Mouse (Mus musculus) right cerebral cortex, postnatal 36 days (tissue): ENCODE data around the gene Chfr.
"Not testable (repeated sequence)": the region's sequence is repeated elsewhere in the genome, so short reads cannot be mapped to it uniquely, and the experiment has no call there.

Experiments
- DNase-seq, 2 experiments: peaks; one replicate each; pipeline ENCODE4 v3.0.0; 2022; ENCODE audit warnings: low spot score in 2 of 2, mixed read lengths in 1 of 2

Gene Chfr

DNA sequence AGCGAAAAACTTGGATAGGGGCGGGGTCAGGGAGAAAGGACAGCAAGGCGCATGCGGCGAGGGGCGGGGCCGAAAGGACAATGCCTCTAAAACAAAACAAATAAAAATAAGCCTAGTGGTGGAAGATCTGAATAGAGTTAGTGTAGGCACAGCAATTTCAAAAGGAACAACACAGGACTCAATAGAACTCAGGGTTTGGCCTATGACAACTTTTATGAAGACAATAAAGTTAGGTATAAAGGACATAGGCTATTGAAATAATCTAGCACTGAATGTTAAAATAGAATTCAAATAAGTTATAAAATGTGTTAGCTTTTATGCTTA lies 27.4 kb upstream of the Chfr start:
- no peak for DNase-seq

DNA sequence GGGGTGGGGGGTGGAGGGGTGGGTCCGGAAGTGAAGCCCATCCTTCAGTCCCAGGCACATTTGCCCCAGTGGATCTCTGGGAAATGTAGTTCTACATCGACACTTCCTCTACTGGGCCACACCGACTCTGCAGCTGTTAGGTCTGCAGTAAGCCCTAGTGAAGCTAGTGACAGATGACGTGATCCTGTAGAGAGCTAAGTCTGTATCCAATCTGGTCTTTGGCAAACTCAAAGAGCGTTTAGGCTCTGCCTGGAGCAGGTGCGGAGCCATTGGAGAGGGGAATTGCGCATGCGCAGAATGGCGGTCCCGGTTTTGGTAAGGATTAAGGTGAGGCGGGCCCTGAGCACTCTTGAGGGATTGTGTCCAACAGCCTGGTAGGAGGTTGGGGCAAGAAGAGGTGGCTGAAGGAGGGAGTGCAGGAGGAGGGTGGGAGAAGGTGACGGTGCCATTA lies 25.6 kb upstream of the Chfr start, which contains the start of gene Zfp605:
Zfp605 (plus strand) TSS at position 102 of the 451 bp plus-strand sequence.
- DNase-seq, result peak; percentile 90 to 91

GRCm38 (mm10) chr5:110122380-110122779 lies 13.3 kb upstream of the Chfr start:
- not testable (repeated sequence) for DNase-seq

DNA sequence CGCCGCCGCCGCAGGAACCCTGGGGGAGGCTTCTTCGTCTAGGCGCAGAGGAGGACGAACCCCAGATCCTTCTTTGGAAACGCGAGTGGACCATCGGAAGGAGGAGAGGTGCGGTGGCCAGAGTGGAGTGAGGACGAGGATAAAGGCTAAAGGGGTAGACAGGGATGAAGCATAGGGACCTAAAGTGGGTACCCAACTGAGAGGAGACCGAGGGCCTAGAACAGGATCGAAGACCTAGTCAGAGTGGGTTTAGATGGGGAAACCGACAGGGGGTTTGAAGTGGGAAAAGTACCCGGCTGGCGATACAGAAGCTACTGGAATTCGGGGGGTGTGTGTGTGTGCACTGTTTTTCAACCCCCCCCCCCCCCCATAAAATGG lies 434 bp downstream of the Chfr start:
- DNase-seq, result no peak

- DNase-seq, result no peak
These were observed 2.2 kb downstream of the Chfr start for GRCm38 (mm10) chr5:110137816-110138215.

DNA sequence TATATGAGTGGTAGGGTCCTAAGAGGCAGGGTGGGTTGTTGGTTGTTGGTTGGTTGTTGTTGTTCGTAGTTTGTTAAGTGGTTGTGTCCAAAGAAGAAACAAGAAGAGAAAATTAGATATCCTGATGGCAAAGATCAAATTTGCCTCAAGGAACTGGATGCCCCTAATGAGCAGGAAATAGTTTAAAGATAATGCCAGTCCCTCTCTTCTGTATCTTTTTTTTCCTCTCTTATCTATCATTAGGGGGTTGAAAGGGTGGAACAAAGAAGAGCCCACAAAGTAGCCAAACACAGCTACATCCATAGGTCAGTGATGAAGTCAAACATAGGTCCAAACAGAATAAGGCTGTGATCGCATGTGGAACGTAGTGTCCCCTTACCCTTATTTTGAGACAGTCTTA lies 3.7 kb downstream of the Chfr start:
- no peak for DNase-seq

DNA sequence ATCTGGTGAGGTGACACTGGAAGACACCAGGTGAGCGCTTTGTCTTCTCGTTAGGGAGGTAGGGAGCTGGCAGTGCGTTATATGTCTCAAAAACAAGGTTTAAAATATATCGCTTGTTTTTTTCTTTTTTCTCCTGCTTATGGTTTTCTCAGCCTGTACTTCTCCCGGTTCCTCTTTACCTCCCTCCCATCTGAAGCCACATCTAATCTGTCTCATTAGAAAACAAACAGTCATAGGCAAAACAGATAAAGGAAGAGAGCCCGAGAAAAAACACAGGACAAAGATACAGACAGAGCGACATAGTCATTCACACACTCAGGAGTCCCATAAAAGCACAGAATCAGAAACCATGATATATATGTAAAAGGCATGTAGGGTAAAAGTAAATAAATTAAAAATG lies 4.8 kb downstream of the Chfr start:
- no peak for DNase-seq

DNA sequence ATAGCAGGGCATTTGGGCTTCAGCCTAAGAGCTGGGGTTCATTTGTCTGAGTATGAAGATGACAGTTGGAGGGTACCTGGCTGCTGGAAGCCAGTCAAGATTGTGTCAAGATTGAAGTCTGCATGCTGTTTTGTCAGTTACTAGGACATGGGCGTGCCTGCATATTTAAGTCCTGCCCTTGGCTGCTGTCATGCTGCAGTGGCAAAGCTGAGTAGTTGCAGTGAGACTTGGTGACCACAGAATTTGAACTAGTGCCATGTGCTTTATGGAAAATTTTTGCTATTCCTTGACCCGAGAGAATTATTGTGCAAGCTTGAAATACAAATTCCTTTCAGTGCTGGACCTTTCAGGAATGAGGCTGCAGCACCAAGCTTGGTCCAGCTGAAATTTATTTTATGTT lies 6.7 kb downstream of the Chfr start:
- no peak for DNase-seq

DNA sequence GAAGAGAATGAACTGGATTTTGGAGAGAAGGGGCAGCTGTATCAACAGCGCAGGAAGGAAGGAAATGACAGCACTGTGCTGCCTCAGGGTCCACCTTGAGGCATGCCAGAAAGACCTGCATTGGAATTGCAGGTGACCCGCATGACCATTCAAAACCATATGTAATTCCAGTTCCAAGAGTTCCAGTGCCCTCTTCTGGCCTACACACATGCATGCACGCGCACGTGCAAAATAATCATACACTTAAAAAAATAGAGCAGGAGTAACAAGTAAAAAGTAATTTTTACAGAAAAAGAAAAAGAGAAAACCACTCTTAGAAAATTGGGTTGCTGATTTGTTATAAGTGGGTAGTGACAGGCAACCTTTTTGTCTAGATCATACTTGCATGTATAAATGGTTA lies 7.4 kb downstream of the Chfr start:
- no peak for DNase-seq

DNA sequence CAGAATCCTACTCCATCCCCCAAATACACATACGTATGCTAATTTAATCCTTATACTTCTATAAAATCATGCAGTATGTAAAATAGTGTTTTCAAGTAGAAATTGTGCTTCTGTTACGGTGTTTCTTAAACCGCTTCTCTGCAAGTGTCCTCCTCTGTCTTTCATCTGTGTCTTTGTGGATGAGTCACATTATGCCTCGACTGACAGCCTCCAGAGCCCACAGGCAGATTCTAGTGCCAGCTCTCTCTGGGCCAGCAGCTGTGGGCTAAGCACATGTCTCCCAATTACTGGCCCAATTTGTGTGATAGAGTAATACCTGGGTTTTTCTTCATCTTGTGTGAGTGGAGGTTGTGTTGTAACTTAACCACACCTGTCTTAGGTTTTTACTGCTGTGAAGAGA lies 33.7 kb downstream of the Chfr start:
- no peak for DNase-seq

GRCm38 (mm10) chr5:110176362-110177020 lies 40.8 kb downstream of the Chfr start, which contains the start of gene Golga3:
TSS of gene Golga3 (plus strand) at chr5:110176701.
- peak; percentile 89 for DNase-seq

GRCm38 (mm10) chr5:110177021-110177420 lies 41.4 kb downstream of the Chfr start:
- no peak for DNase-seq

DNA sequence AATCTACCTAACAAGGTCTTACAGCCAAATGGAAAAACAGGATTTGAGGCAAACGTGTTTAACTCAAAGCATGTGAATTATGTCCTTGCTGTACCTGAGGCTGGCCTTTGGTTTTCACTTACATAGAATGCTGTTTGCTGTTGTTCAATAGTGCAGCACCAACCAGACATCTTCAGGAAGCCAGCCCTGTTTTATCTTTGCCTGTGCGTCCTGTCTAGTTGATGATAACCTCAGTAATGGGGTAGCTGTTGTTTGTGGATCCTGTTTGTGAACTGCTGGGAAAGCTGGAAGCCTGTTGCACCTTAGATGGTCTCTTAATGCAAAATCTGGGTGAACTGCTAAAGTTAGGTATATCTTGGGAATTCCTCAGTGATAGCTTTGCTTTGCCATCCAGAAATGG lies 43.0 kb downstream of the Chfr start:
- DNase-seq, result no peak

- no peak for DNase-seq
These were observed 46.1 kb downstream of the Chfr start for GRCm38 (mm10) chr5:110181716-110182115.

- DNase-seq, result no peak
These were observed 67.7 kb downstream of the Chfr start for GRCm38 (mm10) chr5:110203164-110203895.

DNA sequence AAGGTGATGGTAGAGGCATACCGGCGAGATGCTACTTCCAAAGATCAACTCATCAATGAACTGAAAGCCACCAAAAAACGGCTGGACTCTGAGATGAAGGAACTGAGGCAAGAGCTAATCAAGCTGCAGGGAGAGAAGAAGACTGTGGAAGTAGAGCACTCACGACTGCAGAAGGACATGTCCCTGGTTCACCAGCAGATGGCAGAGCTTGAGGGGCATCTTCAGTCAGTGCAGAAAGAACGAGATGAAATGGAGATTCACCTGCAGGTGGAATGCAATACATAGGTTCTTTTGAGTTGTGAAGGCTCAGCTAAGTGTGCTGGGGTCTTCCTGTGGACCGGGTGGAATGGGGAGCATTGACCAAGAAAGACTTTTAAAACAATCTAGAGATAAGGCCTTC lies 69.1 kb downstream of the Chfr start:
- no peak for DNase-seq

- no peak for DNase-seq
These were observed 75.7 kb downstream of the Chfr start for GRCm38 (mm10) chr5:110211312-110211711.

- no peak for DNase-seq
These were observed 81.1 kb downstream of the Chfr start for GRCm38 (mm10) chr5:110216780-110217179.

GRCm38 (mm10) chr5:110220331-110220730 lies 84.7 kb downstream of the Chfr start:
- no peak for DNase-seq
